Mouse (Mus musculus): ENCODE measurements at regions not wholly inside any gene's neighbourhood (a gene's known extent, or its start where the extent isn't known, plus 50 kb on each side); places are given as distances from the start of the nearest gene placed in this dataset.

GRCm38 (mm10) chr4:12263746-12264145 is 91.9 kb upstream of the Fam92a start:
- in situ Hi-C loops (cut with MboI, MseI), result no loop called here

DNA sequence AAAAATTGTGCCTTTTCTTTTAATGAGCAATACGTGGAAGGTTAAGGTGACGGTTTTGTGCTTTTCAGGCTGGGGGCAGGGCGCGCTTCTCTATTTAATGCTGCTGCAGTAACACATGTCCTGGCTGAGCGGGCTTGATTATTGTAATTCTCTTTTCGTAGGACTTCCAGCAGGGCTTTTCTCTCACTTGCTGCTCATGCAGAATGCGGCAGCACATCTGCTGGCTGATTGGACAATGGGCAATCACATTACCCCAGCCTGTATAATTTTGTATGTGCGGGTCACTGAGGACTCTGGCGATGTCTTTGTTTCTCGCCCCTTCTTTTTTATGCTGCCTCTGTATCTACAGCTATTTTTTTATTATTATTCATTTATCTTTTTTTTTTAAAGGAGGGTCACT is 91.4 kb upstream of the Fam92a start:
- in situ Hi-C loops (cut with MboI, MseI), result no loop called here

GRCm38 (mm10) chr4:12247994-12248393 is 76.2 kb upstream of the Fam92a start:
- in situ Hi-C loops (cut with MboI, MseI), result no loop called here

- in situ Hi-C loops (cut with MboI, MseI), result no loop called here
Observed at GRCm38 (mm10) chr4:12246595-12246994, 74.8 kb upstream of the Fam92a start.

DNA sequence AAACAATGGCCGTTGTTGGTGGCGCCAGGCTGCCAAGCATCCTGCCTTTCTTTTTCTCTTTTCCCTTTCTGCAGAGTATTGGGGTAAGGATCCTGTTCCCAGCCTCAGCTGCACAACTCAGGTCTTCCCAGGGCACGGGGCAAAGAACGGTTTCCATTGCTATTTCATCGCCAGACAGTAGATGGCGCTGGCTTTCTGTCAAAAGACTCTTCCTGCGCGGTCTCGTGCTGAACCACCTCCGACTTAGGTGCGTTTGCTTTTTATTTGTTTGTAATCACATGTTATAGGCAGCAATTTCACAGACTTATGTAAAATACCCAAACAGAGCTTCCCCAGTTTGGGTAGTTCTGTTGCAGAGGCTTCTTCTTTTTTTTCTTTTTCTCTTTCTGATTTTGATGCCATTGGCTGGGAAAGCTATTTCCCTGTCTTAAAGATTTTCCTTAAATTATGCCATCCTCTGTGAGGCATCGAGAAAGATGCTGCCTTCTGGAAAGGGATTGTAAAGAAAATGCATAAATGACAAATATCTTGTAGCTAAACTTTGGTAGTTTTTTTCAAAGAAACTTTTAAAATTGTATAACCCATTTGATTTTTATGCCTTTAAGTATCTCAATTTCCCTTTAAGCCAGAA is 69.2 kb upstream of the Fam92a start:
- in situ Hi-C loops (cut with MboI, MseI), result no loop called here

- in situ Hi-C loops (cut with MboI, MseI), result no loop called here
Observed at GRCm38 (mm10) chr4:12230731-12231130, 58.9 kb upstream of the Fam92a start.

Data from T-helper 1 cell (primary cell).